Mouse (Mus musculus): Measurements from ENCODE around the gene Ski. TPM values are rescaled to one million over a fixed set of nuclear protein-coding genes. Genes with fewer than 3 reads are reported as not detected.
A peak's percentile ranks its signal among the peaks of the same experiment; 100 is the strongest.

The Ski gene
- total and polyA plus RNA-seq, 2 experiments from 2014 or later: 8.4 to 63.1 TPM

GRCm38 (mm10) chr4:155217241-155218103 is 4.9 kb downstream of the Ski start:
- Histone ChIP-seq H3K36me3 (ENCODE audit: insufficient read depth, low read length) (no peaks in the 10 kb centered on the region), H3K9ac (replicated peaks; ENCODE audit: low read length, poor library complexity, severe bottlenecking) (no peak overlapping the region), H3K27ac (ENCODE audit: low read depth, low read length) (no peak overlapping the region), H3K9me3 (ENCODE audit: low read length) (no peaks in the 10 kb centered on the region), H3K4me2 (ENCODE audit: low read depth, low read length, poor library complexity, severe bottlenecking) (peak overlapping the region; percentile 100), H3K4me3 (ENCODE audit: low read depth, low read length) (no peak overlapping the region), H3K4me1 (ENCODE audit: insufficient read depth, low read length) (peaks cover 53% of the 10 kb centered on the region), H3K27me3 (ENCODE audit: insufficient read depth, low read length) (no peaks in the 10 kb centered on the region)
- ATAC-seq (ENCODE audit: low FRiP score) (no peak), DNase-seq (ENCODE audit: low spot score) (no peak)
- WGBS: 81% methylated on average over 11 of the region's 12 CpGs
- no peak for TF ChIP-seq CTCF (IDR thresholded peaks at IDR 0.05)

DNA sequence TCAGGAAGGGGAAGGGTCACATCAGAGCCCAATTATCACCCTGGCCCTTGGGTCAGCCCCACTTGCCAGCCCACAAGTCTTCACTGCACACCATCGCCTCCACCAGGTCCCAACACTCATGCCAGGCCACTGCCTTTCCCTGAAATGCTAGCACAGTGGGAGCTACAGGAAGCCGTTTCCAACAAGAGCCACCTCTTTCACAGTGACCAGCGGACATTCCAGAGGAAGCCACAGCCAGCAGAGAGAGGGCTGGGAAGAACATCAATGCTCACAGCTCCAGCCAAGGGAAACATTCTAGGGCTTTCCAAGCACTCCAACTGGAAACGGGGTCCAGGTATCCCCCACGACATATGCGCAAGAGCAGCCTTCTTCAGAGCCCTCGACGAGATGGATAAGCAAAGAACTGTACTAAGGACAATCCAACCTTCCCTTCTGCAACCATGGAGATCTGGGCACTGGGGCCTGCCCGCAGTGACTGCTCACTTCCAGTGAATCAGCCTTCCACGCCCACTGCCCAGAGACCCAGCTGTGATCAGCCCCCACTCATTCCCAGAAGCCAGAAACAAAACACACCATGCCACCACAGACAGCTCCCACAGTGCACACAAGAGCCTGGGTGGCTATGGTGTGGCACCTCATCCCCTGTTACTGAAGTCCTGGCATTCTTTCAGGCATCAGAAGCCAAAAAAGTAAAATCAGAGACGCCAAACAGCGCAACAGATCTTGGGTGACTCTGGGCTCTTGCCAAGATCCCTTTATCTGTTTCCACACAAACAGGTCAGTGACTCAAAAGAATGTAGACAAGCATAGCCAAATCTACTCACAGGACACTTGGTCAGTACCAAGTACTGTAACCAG is 6.4 kb downstream of the Ski start:
- Histone ChIP-seq H3K4me2 (ENCODE audit: low read depth, low read length, poor library complexity, severe bottlenecking) (peak overlapping the region; percentile 5; the same call in 1 of the 2 replicates), H3K27me3 (ENCODE audit: insufficient read depth, low read length) (no peaks in the 10 kb centered on the region), H3K4me1 (ENCODE audit: insufficient read depth, low read length) (peaks cover 53% of the 10 kb centered on the region), H3K4me3 (ENCODE audit: low read depth, low read length) (no peak overlapping the region), H3K9ac (replicated peaks; ENCODE audit: low read length, poor library complexity, severe bottlenecking) (no peak overlapping the region), H3K9me3 (ENCODE audit: low read length) (no peaks in the 10 kb centered on the region), H3K36me3 (ENCODE audit: insufficient read depth, low read length) (no peaks in the 10 kb centered on the region), H3K27ac (ENCODE audit: low read depth, low read length) (peak overlapping the region; percentile 47; the same call in 1 of the 2 replicates)
- 0 out of 2 replicates have a peak, but pooled peaks have one; percentile 3 for TF ChIP-seq CTCF (IDR thresholded peaks at IDR 0.05)
- no peak for ATAC-seq (ENCODE audit: low FRiP score)
- WGBS: 52% methylated on average over 12 of the region's 12 CpGs
- DNase-seq (ENCODE audit: low spot score): peak; percentile 39

DNA sequence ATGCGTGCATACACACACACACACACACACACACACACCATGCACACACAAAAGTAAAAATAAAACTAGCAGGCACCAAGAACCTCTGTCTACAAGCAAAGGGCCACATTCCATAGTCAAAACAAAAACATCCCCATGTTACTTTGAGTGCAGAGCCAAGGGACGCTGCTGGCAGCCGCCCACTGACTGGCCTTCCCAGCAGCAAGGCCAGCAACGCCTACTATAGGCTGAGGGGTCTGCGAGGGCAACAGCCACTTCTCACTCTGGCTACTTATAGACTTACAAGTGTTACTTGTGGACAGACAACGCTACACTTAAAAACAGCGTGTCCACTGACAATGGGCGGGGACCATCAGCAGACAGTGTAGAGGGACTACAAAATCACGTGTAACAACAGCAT is 7.2 kb downstream of the Ski start:
- WGBS: 60% methylated on average over 9 of the region's 9 CpGs
- Histone ChIP-seq H3K4me1 (ENCODE audit: insufficient read depth, low read length) (peaks cover 52% of the 10 kb centered on the region), H3K9ac (replicated peaks; ENCODE audit: low read length, poor library complexity, severe bottlenecking) (no peak overlapping the region), H3K27ac (ENCODE audit: low read depth, low read length) (no peak overlapping the region), H3K9me3 (ENCODE audit: low read length) (no peaks in the 10 kb centered on the region), H3K4me3 (ENCODE audit: low read depth, low read length) (no peak overlapping the region), H3K4me2 (ENCODE audit: low read depth, low read length, poor library complexity, severe bottlenecking) (peak overlapping the region; percentile 5; the same call in 1 of the 2 replicates), H3K27me3 (ENCODE audit: insufficient read depth, low read length) (no peaks in the 10 kb centered on the region), H3K36me3 (ENCODE audit: insufficient read depth, low read length) (no peaks in the 10 kb centered on the region; the same call in 1 of the 2 replicates)
- no peak for TF ChIP-seq CTCF (IDR thresholded peaks at IDR 0.05)
- ATAC-seq (ENCODE audit: low FRiP score) (no peak), DNase-seq (ENCODE audit: low spot score) (no peak)

DNA sequence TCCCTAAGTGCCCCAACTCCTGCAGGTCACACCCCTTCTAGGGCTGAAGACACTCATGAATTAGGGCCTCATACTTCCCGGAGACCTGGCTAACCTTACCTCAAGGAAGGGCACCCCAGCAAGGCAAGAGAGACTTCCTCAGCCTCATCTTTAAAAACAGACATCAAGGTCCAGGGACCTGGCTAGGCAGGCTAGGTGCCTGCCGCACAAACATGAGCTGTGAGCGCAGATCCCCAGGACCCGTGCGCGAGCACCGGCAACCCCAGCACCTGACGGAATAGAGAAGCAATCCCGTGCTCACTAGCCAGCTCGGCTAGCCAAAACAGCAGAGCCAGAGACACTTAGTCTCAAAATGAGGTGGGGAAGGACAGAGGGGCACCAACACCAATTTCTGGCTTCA is 7.6 kb downstream of the Ski start:
- WGBS: 74% methylated on average over 10 of the region's 10 CpGs
- Histone ChIP-seq H3K4me1 (ENCODE audit: insufficient read depth, low read length) (peaks cover 48% of the 10 kb centered on the region), H3K4me2 (ENCODE audit: low read depth, low read length, poor library complexity, severe bottlenecking) (peak overlapping the region; percentile 22; the same call in 1 of the 2 replicates), H3K36me3 (ENCODE audit: insufficient read depth, low read length) (no peaks in the 10 kb centered on the region; the same call in 1 of the 2 replicates), H3K4me3 (ENCODE audit: low read depth, low read length) (no peak overlapping the region), H3K9ac (replicated peaks; ENCODE audit: low read length, poor library complexity, severe bottlenecking) (no peak overlapping the region), H3K9me3 (ENCODE audit: low read length) (no peaks in the 10 kb centered on the region), H3K27me3 (ENCODE audit: insufficient read depth, low read length) (no peaks in the 10 kb centered on the region), H3K27ac (ENCODE audit: low read depth, low read length) (no peak overlapping the region)
- no peak for TF ChIP-seq CTCF (IDR thresholded peaks at IDR 0.05)
- DNase-seq (ENCODE audit: low spot score) (no peak), ATAC-seq (ENCODE audit: low FRiP score) (no peak)

- no peak for TF ChIP-seq CTCF (IDR thresholded peaks at IDR 0.05)
- Histone ChIP-seq H3K4me1 (ENCODE audit: insufficient read depth, low read length) (peaks cover 42% of the 10 kb centered on the region), H3K27me3 (ENCODE audit: insufficient read depth, low read length) (no peaks in the 10 kb centered on the region), H3K9ac (replicated peaks; ENCODE audit: low read length, poor library complexity, severe bottlenecking) (no peak overlapping the region), H3K36me3 (ENCODE audit: insufficient read depth, low read length) (no peaks in the 10 kb centered on the region; the same call in 1 of the 2 replicates), H3K9me3 (ENCODE audit: low read length) (no peaks in the 10 kb centered on the region), H3K4me3 (ENCODE audit: low read depth, low read length) (no peak overlapping the region), H3K27ac (ENCODE audit: low read depth, low read length) (0 out of 2 replicates have a peak overlapping the region, but pooled peaks have one; percentile 20), H3K4me2 (ENCODE audit: low read depth, low read length, poor library complexity, severe bottlenecking) (no peak overlapping the region)
- 70% methylated on average over 6 of the region's 6 CpGs for whole genome bisulfite sequencing
- no peak for ATAC-seq (ENCODE audit: low FRiP score)
- no peak for DNase-seq (ENCODE audit: low spot score)
These were observed 8.2 kb downstream of the Ski start for GRCm38 (mm10) chr4:155214188-155214587.

Data from midbrain, postnatal 0 days (tissue).